Mouse (Mus musculus): ENCODE measurements around the gene Lix1l. TPM values are rescaled to one million over a fixed set of nuclear protein-coding genes. Genes with fewer than 3 reads are reported as not detected.
A peak's percentile ranks its signal among the peaks of the same experiment; 100 is the strongest.

The Lix1l gene
- polyA plus RNA-seq, 1 experiment from 2014 or later = 116 TPM

- H3K27me3 ChIP-seq = no peaks in the 10 kb centered on the region
- TF ChIP-seq CTCF (IDR thresholded peaks at IDR 0.05) = no peak
- DNase-seq (ENCODE audit: low read depth, low spot score) = no peak
- ChIA-PET POLR2A (interaction anchor here (0.7 kb wide), 1 partner anchor 309 kb away, joined by 3 read pairs; the partner anchor contains the start of gene Gpr89), CTCF (interaction anchor here (1.6 kb wide), 1 partner anchor 9 kb away, joined by 4 read pairs; no protein-coding TSS in a partner anchor)
- ATAC-seq = no peak
- in situ Hi-C loops (cut with MboI; ENCODE audit: low pct_unique_long_range_greater_than_20kb) = no loop called here
These were observed 4.7 kb upstream of the Lix1l start, which contains the start of gene Ankrd34a for GRCm38 (mm10) chr3:96596228-96596707. TSS of gene Ankrd34a (plus strand) at chr3:96596636.

- in situ Hi-C loops (cut with MboI; ENCODE audit: low pct_unique_long_range_greater_than_20kb) = no loop called here
- TF ChIP-seq CTCF (IDR thresholded peaks at IDR 0.05) = no peak
- ATAC-seq (no peak), DNase-seq (ENCODE audit: low read depth, low spot score) (no peak)
- H3K27me3 ChIP-seq = no peaks in the 10 kb centered on the region
- POLR2A ChIA-PET = no interaction called here
- CTCF ChIA-PET = interaction anchor here (1.6 kb wide), 1 partner anchor 10 kb away, joined by 4 read pairs; no protein-coding TSS in a partner anchor
These were observed 4.1 kb upstream of the Lix1l start for GRCm38 (mm10) chr3:96596855-96597254.

- no peaks in the 10 kb centered on the region for H3K27me3 ChIP-seq
- no peak for TF ChIP-seq CTCF (IDR thresholded peaks at IDR 0.05)
- in situ Hi-C loops (cut with MboI; ENCODE audit: low pct_unique_long_range_greater_than_20kb) = no loop called here
- DNase-seq (ENCODE audit: low read depth, low spot score) = no peak
- POLR2A ChIA-PET = no interaction called here
- no peak for ATAC-seq
- CTCF ChIA-PET = interaction anchor here (1.6 kb wide), 1 partner anchor 10 kb away, joined by 4 read pairs; no protein-coding TSS in a partner anchor
These were observed 3.5 kb upstream of the Lix1l start for GRCm38 (mm10) chr3:96597435-96597891.

- DNase-seq (ENCODE audit: low read depth, low spot score) (no peak), ATAC-seq (no peak)
- H3K27me3 ChIP-seq = no peaks in the 10 kb centered on the region
- ChIA-PET POLR2A (no interaction called here), CTCF (interaction anchor here (1.7 kb wide), 1 partner anchor 18 kb away, joined by 6 read pairs; no protein-coding TSS in a partner anchor)
- no peak for TF ChIP-seq CTCF (IDR thresholded peaks at IDR 0.05)
- in situ Hi-C loops (cut with MboI; ENCODE audit: low pct_unique_long_range_greater_than_20kb) = no loop called here
These were observed 2.5 kb upstream of the Lix1l start for GRCm38 (mm10) chr3:96598156-96599068.

- DNase-seq (ENCODE audit: low read depth, low spot score) (no peak), ATAC-seq (no peak)
- ChIA-PET CTCF (interaction anchor here (1.0 to 1.7 kb wide), 2 partner anchors 19 to 22 kb away, joined by 3 to 6 read pairs; partner anchors contain the start of gene Gm16253), POLR2A (interaction anchor here (0.6 kb wide), 1 partner anchor 126 kb away, joined by 5 read pairs; no protein-coding TSS in a partner anchor)
- in situ Hi-C loops (cut with MboI; ENCODE audit: low pct_unique_long_range_greater_than_20kb) = no loop called here
- no peak for TF ChIP-seq CTCF (IDR thresholded peaks at IDR 0.05)
- no peaks in the 10 kb centered on the region for H3K27me3 ChIP-seq
These were observed 1.9 kb upstream of the Lix1l start for GRCm38 (mm10) chr3:96599069-96599393.

GRCm38 (mm10) chr3:96599411-96599810, 1.5 kb upstream of the Lix1l start:
- no peaks in the 10 kb centered on the region for H3K27me3 ChIP-seq
- CTCF ChIA-PET = interaction anchor here (1.0 to 1.7 kb wide), 3 partner anchors 19 to 40 kb away, joined by 3 to 6 read pairs (median 4); partner anchors contain the start of gene Gm16253
- TF ChIP-seq CTCF (IDR thresholded peaks at IDR 0.05) = no peak
- POLR2A ChIA-PET = interaction anchor here (0.6 to 2.5 kb wide), 3 partner anchors 38 to 125 kb away, joined by 5 to 9 read pairs (median 7); partner anchors contain the start of gene Txnip
- ATAC-seq (no peak), DNase-seq (ENCODE audit: low read depth, low spot score) (no peak)
- in situ Hi-C loops (cut with MboI; ENCODE audit: low pct_unique_long_range_greater_than_20kb) = no loop called here

- peak; percentile 26 for ATAC-seq
These were observed 370 bp downstream of the Lix1l start for GRCm38 (mm10) chr3:96601251-96601787.

GRCm38 (mm10) chr3:96601941-96602703, 1.2 kb downstream of the Lix1l start:
- no peak for TF ChIP-seq CTCF (IDR thresholded peaks at IDR 0.05)
- H3K27me3 ChIP-seq = no peaks in the 10 kb centered on the region
- in situ Hi-C loops (cut with MboI; ENCODE audit: low pct_unique_long_range_greater_than_20kb) = no loop called here
- ChIA-PET POLR2A (interaction anchor here (0.6 to 2.5 kb wide), 4 partner anchors 41 to 45 kb away, joined by 4 to 9 read pairs (median 6); partner anchors contain the start of gene Txnip), CTCF (interaction anchor here (1.1 to 3.5 kb wide), 4 partner anchors 15 to 61 kb away, joined by 3 to 12 read pairs (median 6); partner anchors contain the start of gene Gm16253)
- DNase-seq (ENCODE audit: low read depth, low spot score) (no peak), ATAC-seq (no peak)

More at GRCm38 (mm10) chr3:96601251-96601787, 370 bp downstream of the Lix1l start:
- no peak for DNase-seq (ENCODE audit: low read depth, low spot score)
- ChIA-PET CTCF (interaction anchor here (1.0 to 3.5 kb wide), 5 partner anchors 14 to 28 kb away, joined by 3 to 12 read pairs (median 5); partner anchors contain the start of genes Gm16253 and Rbm8a), POLR2A (interaction anchor here (0.6 to 2.5 kb wide), 7 partner anchors 14 to 77 kb away, joined by 3 to 9 read pairs (median 4); partner anchors contain the start of genes Rbm8a and Txnip)
- in situ Hi-C loops (cut with MboI; ENCODE audit: low pct_unique_long_range_greater_than_20kb) = no loop called here
- no peak for TF ChIP-seq CTCF (IDR thresholded peaks at IDR 0.05)
- H3K27me3 ChIP-seq = no peaks in the 10 kb centered on the region

- no peak for ATAC-seq
- POLR2A ChIA-PET = interaction anchor here (1.7 kb wide), 1 partner anchor 45 kb away, joined by 5 read pairs; the partner anchor contains the start of gene Txnip
- TF ChIP-seq CTCF (IDR thresholded peaks at IDR 0.05) = no peak
- CTCF ChIA-PET = interaction anchor here (0.9 to 3.5 kb wide), 5 partner anchors 7 to 61 kb away, joined by 3 to 12 read pairs (median 3); partner anchors contain the start of gene Polr3gl
- no peak for DNase-seq (ENCODE audit: low read depth, low spot score)
- in situ Hi-C loops (cut with MboI; ENCODE audit: low pct_unique_long_range_greater_than_20kb) = no loop called here
- H3K27me3 ChIP-seq = no peaks in the 10 kb centered on the region
These were observed 1.7 kb downstream of the Lix1l start for GRCm38 (mm10) chr3:96602704-96603084.
